Mouse (Mus musculus): ENCODE measurements around the gene Stub1.
"Not testable (repeated sequence)": the region's sequence is repeated elsewhere in the genome, so short reads cannot be mapped to it uniquely, and the experiment has no call there.

Stub1 gene

DNA sequence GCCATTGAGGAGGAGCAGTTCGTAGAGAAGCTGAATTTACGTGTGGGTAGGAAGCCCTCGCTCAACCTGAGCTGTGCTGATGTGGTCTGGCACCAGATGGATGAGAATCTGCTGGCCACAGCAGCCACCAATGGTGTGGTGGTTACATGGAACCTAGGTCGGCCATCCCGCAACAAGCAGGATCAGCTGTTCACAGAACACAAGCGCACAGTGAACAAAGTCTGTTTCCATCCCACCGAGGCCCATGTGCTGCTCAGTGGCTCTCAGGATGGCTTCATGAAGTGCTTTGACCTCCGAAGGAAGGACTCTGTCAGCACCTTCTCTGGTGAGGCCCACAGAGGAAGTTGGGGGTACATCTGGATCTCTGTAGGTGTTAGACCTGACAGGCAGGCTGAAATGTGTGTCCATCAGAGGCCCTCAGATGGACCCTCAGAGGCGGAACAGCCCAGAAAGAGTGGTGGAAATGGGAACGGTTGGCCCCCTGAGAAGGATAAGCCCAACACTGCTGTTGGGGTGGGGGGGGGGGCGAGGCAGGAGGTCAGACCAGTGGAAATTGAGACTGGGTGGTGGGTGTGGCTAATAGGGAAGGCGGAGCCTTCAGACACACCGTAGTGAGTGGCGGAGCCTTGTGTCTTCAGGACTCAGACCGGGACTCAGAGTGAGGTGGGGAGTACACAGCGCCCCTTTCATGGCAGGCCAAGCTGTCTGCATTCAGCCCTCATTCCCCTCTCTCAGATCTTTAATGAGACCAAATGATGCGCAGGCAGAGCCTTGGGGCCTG lies 8.7 kb downstream of the Stub1 start:
- no peak for DNase-seq (ENCODE audit: low spot score in 2 of 2)

DNA sequence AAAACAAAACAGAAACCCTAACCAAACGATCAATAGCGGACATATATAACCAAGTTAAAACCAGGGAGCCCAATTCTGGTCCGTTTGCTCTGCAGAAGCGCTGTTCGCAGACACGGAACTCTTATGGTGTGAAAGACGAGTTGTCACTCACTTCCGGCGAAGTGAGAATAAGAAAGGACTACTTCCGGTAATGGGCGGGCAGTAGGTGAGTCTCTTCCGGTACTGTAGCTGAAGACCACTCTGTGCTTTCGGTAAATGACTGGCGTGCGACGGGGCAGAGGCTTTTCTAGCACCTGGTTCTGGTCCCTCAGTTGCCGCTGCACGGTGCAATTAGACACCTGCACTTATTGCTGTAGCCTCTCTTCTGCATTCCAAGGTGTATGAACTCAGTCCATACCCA lies 9.8 kb downstream of the Stub1 start, which contains the start of gene Wdr24:
Wdr24 (plus strand) TSS at position 176 of the 400 bp plus-strand sequence.
- DNase-seq (ENCODE audit: low spot score in 2 of 2): peak; percentile 61 to 79

DNA sequence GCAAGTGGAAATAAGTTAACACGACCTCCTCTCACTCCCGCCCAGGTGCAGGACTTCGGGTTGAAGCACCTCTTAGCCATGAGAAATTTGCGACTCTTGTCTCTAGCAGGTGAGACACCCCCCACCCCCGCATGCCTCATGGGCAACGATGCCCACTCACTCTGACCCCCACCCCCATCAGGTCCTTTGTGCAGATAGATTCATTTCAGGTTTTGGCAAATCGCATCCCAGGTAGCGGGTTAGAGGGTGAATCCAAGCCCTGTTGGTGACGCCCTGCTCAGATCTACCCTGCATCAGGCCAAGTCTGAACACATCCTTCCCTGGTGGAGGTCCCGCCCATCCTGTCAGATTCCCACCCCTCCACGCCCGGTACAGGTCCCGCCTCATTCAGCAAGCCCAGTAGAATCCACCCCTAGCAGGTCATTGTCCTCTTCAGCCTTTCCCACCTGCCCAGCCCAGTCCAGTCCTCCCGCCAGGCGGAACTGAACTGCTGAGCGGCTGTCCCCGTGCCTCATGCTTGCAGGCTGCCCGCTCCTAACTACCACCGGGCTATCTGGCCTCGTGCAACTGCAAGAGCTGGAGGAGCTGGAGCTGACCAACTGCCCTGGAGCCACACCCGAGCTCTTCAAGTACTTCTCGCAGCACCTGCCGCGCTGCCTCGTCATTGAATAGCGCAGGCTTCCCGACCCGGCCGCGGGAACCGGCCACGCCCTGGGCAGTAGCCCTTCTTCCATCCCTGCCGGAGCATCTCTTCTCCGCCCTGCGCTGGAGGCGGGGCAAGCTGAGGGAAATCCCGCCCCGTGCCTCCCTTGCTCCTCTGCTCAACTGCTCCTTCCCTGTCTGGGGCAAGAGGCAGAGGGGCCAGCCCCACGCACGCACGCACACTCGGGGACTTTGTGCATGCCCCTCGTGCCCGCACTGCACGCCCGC lies 14.1 kb downstream of the Stub1 start:
- peak in 1 of 2 experiments; percentile 22 for DNase-seq (ENCODE audit: low spot score in 2 of 2)

DNA sequence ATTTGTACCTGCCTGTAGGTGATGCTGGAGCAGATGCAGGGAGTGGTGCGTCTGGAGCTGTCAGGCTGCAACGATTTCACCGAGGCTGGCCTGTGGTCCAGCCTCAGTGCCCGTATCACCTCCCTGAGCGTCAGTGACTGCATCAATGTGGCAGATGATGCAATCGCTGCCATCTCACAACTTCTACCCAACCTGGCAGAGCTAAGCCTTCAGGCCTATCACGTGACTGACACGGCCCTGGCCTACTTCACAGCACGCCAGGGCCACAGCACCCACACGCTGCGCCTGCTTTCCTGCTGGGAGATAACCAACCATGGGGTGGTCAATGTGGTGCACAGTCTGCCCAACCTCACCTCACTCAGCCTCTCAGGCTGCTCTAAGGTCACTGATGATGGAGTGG lies 15.5 kb downstream of the Stub1 start:
- no peak for DNase-seq (ENCODE audit: low spot score in 2 of 2)

DNA sequence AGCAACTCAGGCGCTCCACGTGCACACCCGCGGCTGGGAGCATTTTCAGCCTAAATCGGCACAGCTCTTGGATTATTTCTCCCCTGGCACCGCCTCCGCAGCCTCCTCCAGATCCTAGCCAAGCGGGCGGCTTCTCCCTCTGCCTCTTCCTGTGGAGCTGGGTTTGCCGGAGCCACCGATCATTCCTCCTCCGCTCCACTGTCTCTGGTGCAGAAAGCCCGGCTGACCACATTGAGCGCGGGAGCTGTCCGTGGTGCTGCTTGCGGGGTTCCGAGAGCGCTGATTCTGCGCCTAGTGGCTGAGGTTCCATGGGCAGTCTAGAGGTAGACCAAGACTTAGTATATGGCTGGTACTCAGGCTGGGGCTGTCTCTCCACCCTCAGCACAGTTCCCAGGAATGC lies 19.7 kb downstream of the Stub1 start:
- DNase-seq (ENCODE audit: low spot score in 2 of 2): peak in 1 of 2 experiments; percentile 66

DNA sequence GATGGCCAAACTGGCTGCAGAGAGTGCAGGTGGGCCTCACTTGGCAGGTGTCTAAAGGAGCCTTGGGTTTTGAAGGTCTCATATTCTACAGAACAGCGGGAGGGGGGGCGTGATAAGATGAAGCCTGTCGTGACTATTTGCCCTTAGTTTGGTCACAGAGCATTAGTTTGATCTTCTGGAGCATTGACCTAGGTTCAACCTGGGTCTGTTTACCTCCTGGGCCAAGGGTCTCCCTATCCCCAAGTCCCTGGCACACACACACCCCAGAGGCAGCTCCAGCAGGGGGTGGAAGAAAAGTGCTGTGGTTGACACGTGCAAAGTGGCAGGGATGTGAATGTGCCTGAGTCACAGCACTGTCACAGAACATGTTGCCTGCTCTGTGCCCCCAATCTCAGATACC lies 22.3 kb downstream of the Stub1 start:
- no peak for DNase-seq (ENCODE audit: low spot score in 2 of 2)

DNA sequence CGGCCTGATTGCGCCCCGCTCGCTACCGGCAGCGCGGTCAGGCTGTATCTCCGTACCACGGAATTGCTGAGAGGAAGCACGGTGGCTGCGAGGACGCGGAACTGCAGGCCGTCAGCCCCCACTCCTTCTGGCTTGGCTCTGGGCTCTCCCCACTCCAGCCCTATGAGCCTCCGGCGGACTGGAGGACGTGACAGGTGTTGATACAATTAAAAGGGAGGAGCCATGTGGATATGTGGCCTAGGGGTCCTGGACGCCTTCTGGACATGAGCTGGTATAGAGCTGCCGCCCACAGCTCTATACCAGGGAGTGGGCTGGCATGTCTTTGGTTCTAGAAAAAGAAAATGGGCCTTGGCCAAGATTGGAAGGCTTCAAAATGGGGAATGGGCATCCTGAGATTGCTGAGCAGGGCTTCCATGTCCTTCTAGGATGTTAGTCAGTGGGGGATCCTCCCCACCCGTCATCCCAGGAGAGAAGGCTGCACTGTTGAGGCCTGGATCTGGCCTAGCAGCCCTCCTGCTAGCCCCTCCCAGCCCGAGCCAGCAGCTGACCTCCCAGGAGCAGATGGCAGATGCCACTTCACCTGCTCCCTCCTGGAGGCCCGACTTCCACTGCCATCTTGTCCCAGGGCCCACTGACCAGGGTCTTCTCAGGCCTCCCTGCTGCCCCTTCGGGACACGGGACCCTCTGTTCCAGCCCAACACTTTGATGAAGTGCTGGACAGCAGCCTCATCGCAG lies 23.4 kb downstream of the Stub1 start:
- DNase-seq (ENCODE audit: low spot score in 2 of 2): peak in 1 of 2 experiments; percentile 38

DNA sequence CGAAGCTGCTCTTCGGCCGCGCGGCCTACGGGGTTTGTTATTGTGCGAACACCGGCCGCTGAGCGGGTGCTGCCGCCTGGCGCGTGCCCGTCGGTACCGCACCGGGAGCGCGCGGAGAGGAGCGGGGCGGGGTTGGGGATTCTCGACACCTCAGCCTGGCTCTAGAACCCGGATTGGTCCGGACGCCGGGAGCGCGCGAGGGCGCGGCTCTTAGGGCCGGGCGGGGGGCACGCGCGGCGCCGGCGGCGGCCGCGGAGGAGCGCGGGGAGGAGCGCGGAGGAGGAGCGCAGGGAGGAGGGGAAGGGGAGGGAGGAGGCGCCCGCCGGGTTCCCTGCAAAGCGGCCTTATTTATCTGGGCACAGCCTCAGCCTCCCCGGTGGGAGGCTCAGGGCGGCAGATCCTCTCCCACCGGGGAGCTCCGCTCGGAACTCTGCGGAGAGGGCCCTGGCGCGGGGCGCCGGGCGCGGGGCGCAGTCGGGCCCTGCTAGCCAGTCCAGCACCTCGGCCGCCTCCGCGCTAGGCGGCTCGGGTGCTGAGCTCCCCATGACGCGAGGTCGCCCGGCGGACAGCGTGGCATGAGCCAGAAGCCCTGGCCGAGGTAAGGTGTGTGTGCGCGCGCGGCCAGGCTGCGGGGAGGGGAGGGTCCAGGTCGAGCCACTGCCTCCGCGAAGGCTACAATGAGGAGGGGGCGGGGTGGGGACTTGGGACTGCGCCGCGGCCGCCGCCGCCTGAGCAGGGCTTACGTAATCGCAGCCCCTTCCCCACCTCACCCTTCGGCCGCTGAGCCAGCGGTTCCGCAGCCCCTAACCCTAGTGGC lies 24.2 kb downstream of the Stub1 start, which contains the start of gene Fbxl16:
Fbxl16 (plus strand) TSS at position 297 of the 817 bp plus-strand sequence.
- DNase-seq (ENCODE audit: low spot score in 2 of 2): peak; percentile 74 to 90

DNA sequence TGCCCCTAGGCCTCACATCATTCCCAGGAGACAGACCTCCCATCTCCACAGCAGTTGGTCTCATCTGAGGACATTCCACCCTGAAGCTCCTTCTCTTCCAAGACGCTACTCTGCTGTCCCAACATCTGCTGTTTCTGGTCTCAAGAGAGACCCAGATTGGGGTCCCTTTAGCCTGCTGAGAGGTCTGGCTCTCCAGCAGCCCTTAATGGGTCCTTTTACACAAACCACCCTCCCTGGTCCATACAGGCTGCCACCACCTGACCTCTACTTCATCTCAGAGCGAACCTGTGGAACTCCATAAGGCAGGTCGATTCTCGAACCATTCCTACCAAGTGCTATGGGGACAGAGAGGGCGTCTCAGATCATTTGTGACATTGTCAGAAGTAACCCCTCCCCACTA lies 25.2 kb downstream of the Stub1 start:
- DNase-seq (ENCODE audit: low spot score in 2 of 2): no peak

DNA sequence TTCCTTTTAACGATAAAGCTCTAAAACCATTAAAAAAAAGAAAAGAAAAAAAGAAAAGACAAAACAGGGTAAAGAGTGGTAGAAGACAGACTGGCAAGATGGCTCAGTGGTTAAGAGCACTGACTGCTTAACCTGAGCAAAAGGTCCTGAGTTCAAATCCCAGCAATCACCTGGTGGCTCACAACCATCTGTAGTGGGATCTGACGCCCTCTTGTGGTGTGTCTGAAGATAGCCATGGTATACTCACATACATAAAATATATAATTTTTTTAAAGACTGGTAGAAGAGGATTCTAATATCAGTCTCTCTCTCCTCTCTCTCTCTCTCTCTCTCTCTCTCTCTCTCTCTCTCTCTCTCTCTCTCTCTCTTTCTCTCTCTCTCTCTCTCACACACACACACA lies 25.8 kb downstream of the Stub1 start:
- DNase-seq (ENCODE audit: low spot score in 2 of 2): not testable (repeated sequence)

DNA sequence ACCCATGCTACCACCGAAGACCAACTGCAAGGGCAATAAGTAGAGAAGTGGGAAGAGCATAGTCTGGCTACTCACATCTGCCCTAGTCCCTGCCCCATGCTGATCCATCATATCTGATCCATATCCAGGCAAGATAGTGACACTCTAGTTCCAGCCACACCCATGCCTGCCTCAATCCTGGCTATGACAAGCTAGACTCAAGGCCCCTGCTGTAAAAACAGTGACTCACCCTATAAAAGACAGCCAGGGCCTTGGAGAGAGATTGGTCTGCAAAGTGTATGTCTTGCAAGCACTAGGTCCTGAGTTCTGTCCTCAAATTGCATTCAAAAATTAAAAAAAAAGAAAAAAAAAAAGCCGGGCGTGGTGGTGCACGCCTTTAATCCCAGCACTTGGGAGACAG lies 26.7 kb downstream of the Stub1 start:
- no peak for DNase-seq (ENCODE audit: low spot score in 2 of 2)

DNA sequence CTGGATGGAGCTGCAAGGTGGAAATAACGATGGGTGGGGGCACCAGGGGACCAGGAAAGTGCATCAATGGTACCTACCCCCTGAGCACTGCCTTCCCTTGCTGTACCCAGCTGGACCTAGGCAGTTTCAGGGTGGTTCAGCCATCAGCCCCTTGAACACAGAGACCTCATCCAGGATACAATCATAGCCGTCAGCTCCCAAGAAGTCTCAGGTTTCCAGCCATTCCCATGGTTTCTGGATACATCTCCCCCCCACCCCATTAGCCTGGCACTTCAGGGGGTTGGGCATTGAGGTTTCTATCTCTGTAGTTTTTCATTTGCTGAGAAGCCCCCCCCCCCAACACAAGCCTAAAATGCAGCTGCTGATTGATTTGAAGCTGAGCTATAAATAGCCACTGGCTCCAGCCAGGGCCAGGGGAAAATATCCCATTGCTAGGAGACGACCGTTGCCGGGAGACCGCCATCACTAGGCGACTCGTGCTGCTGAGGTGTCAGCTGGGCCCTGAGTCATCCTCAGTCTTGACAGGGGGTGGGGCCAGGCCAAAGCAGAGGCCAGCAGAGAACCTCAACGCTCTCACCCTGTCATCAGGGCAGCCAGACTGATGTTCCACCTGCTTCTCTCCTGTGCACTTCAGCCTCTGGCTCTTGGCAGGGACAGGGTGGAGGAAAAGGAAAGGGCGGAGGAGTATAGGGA lies 30.2 kb downstream of the Stub1 start:
- DNase-seq (ENCODE audit: low spot score in 2 of 2): peak in 1 of 2 experiments; percentile 71

DNA sequence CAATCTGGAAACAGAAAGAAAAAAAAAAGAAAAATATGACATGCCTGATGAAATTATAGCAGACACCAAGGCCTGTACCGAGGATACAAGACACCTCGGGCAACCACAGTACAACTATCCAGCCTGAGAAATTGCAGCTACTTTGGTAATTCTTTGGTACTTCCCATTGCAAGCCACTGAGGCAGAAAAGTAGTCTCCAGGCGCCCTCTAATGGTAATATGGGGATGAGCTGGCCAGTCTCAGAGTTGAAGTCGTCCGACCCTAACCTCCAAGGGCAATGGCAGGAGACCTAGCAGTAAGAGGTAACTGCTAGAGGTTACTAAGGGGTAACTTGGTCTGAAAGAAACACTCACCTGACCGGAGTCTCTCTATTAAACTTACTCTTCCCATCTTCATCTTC lies 32.2 kb downstream of the Stub1 start:
- DNase-seq (ENCODE audit: low spot score in 2 of 2): peak in 1 of 2 experiments; percentile 68

DNA sequence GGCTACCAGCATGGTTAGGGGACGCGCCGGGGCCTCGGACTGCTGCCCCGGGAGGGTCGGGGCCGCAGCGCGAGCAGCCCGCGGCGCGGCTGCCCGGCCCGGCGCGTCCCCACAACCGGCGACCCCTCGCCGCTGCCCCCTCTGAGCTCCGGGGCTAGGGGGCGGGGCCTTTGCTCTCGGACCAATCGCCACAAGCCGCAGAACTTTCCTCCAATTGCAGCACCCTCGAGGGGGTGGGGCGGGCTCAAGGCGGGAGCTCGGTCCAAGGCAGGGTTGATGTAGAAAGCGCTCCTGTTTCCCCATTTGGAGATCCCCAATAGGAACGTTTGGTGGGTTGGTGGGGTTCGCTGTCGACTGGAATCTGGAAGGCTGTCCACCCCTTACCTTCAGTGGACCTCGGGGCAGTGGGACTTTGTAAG lies 36.2 kb downstream of the Stub1 start, which contains the start of gene Metrn:
Metrn (minus strand) TSS at position 186 of the 419 bp plus-strand sequence.
- peak; percentile 67 to 80 for DNase-seq (ENCODE audit: low spot score in 2 of 2)

DNA sequence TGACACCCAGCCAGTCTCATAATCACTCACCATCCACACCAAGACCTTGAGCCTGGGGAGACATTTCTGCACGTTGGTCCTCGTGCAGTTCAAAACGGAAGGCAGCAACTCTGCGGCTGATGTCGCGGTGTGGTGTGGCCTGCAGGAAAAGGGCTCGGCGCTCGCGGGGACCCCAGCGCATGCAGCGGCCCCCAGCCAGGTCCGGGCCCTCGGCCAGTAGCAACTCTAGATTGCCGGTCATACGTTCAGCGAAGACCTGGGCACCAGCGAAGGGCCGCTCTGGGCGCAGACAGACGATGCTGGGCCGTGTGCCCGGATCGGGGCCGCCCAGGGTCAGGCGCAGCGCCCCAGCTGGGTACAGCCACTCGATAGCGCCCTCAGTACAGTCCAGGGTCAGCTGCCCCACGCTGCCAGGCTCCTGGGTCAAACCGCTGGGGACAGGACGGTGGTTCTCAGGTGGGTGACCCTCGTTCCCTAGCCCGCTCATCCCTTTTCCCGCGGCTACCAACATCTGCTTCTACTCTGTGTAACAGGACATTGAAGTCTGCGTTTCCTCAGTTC lies 36.9 kb downstream of the Stub1 start:
- DNase-seq (ENCODE audit: low spot score in 2 of 2): no peak

DNA sequence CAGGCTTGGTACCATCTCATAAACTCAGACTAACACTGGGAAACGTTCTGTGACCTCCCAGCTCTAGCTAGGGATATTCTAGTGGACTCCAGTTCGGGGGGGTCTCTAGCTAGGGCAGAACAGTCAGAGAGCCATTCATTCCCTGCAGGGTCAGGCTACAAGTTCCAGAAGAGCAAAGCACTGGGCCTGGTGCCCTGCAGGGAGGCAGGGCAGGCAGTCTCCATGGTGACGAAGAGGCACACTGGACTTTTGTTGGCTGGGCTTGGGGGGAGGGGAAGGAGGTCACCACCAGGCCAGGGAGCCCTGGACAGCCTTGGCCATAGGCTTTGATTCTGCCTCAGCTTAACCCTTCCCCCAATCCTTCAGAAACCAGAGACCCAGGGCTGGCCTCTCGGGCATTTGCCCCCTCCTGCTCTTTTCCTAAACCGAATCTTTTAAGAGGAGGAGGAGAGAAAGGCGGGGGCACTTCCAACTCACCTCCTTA lies 37.6 kb downstream of the Stub1 start, which contains the start of gene AC134908.4:
AC134908.4 (minus strand) TSS at position 51 of the 484 bp plus-strand sequence.
- no peak for DNase-seq (ENCODE audit: low spot score in 2 of 2)

DNA sequence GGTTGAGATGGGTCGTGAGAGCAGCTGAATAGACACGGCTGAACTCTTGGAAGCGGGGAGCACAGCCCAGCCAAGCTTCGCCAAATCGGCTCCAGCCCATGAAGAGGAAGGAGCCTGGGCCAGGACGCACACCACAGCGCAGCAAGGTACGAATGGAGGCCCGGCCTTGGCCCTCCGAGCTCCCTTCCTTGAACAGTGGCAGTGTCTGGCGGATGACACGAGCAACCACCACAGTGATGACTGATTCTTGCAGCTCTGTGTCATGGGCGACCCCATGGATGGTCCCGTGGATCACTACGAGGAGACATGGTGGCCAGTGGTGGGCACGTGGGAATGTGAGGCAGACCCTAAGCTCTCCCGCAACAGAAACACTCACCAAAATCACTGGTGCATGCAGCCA lies 38.2 kb downstream of the Stub1 start:
- DNase-seq (ENCODE audit: low spot score in 2 of 2): no peak

DNA sequence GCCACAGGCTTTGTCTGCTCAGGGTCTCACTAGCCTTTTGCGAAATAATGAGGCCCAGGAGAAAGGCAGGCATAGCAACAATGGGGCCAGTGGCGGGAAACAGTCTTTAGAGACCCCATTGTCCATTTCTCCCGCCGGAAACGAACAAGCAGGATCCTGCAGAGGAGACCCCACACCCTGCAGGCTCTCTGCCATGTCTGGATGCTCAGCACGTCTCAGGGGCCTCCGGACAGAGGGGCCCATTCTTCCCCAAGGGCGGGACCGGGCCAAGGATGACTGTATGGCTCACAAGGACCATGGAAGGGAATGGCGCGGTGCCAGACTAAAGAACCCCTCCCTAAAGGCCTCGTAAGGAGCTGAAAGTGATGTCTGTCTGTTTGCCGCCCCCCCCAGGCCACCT lies 39.0 kb downstream of the Stub1 start:
- no peak for DNase-seq (ENCODE audit: low spot score in 2 of 2)

DNA sequence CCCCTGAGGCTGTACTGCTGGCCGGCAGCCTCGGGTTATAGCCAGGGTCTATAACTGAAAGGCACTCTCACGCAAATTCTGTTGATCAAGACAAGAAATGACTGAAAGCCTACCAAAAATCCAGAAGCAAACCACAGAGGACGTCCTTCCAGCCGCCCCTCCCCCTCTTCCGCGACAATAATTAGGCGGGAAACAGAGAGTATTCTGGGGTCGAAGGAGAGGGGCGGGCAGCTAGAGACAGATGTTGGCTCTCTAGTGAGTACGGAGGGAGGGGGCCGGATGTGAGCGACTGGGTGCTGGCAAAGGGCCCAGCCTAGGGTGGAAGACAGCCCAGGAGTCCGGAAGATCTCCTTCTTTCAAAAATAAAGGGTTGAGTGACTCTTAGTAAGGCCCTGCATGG lies 40.6 kb downstream of the Stub1 start, which contains the start of gene Fam173a:
Fam173a (minus strand) TSS at position 287 of the 400 bp plus-strand sequence.
- DNase-seq (ENCODE audit: low spot score in 2 of 2): peak in 1 of 2 experiments; percentile 63

Measured in cerebellum, postnatal 4 days (tissue).